Mouse (Mus musculus) liver, adult 2 months (tissue): Measurements from ENCODE around the gene Ano2. TPM values are rescaled to one million over a fixed set of nuclear protein-coding genes. Genes with fewer than 3 reads are reported as not detected.
A peak's percentile ranks its signal among the peaks of the same experiment; 100 is the strongest.

Experiments used
- DNase-seq: peaks from one replicate; pipeline ENCODE4 v3.0.0-alpha.2; 2011; ENCODE audit warnings: low read depth, low spot score; ENCODE audit errors: extremely low read depth
- H3K27ac ChIP-seq: fragments of 200-500 bp; replicated peaks from 2 replicates; pipeline ENCODE4 v1.5.1; 2012; ENCODE audit warnings: low read depth, mild to moderate bottlenecking, control low read depth, inconsistent platforms, low read length; ENCODE audit not compliant: insufficient read depth
- H3K27me3 ChIP-seq: fragments of 200-500 bp; 2 replicates; pipeline ENCODE4 v1.6.1; 2012; ENCODE audit warnings: mild to moderate bottlenecking, moderate library complexity, low read length, inconsistent platforms; ENCODE audit not compliant: control insufficient read depth, insufficient read depth
- H3K36me3 ChIP-seq: fragments of 200-500 bp; 2 replicates; pipeline ENCODE4 v1.6.1; 2012; ENCODE audit warnings: low read length, inconsistent platforms; ENCODE audit not compliant: control insufficient read depth, insufficient read depth
- H3K4me1 ChIP-seq: fragments of 200-500 bp; 2 replicates; pipeline ENCODE4 v1.6.1; 2011; ENCODE audit warnings: low read length; ENCODE audit not compliant: control insufficient read depth, insufficient read depth
- H3K4me3 ChIP-seq: fragments of 200-500 bp; 2 replicates; pipeline ENCODE4 v1.5.1; 2011; ENCODE audit warnings: low read depth, mild to moderate bottlenecking, control low read depth, low read length, moderate library complexity; ENCODE audit not compliant: insufficient read depth
- H3K79me2 ChIP-seq: fragments of 200-500 bp; 2 replicates; pipeline ENCODE4 v1.6.1; 2012; ENCODE audit warnings: inconsistent platforms, mild to moderate bottlenecking, low read length, moderate library complexity; ENCODE audit not compliant: control insufficient read depth, insufficient read depth
- H3K9ac ChIP-seq: fragments of 200-500 bp; 2 replicates; pipeline ENCODE4 v1.6.1; 2012; ENCODE audit warnings: low read depth, mild to moderate bottlenecking, control low read depth, inconsistent platforms, low read length
- CTCF ChIP-seq: fragments of 200-500 bp; IDR thresholded peaks from 2 replicates; pipeline ENCODE4 v1.5.1; 2011; ENCODE audit warnings: low read depth, low read length, control low read depth
- POLR2A ChIP-seq: fragments of 200-500 bp; IDR thresholded peaks from 2 replicates; pipeline ENCODE4 v1.6.1; 2011; ENCODE audit warnings: low read length, control low read depth; ENCODE audit not compliant: insufficient read depth; ENCODE audit errors: extremely low read depth
- WGBS: fragments of 180-500 bp; shearing (Covaris S2); methylation state at CpG from one replicate; pipeline ENCODE4 v1.1.7; 2018; 5-methylcytosine and 5-hydroxymethylcytosine counted together
- polyA plus RNA-seq: library from polyadenylated mRNA; depleted of rRNA; stranded (reverse); fragments of >200 nt; gene quantifications from 2 replicates; pipeline ENCODE4 v1.2.3, GENCODE M21; 2012
- total RNA-seq: library from RNA; depleted of rRNA; stranded (reverse); fragments of >200 nt; gene quantifications from 2 replicates; pipeline ENCODE4 v1.2.3, GENCODE M21; 2014

Gene Ano2
- total and polyA plus RNA-seq, 2 experiments: 0.09 TPM; not detected in 1

- Histone ChIP-seq H3K4me3 (no peak overlapping the region), H3K4me1 (no peaks in the 10 kb centered on the region), H3K27ac (no peak overlapping the region), H3K36me3 (no peaks in the 10 kb centered on the region), H3K79me2 (no peaks in the 10 kb centered on the region), H3K9ac (no peak overlapping the region), H3K27me3 (no peaks in the 10 kb centered on the region)
- 78% methylated on average over 1 of the region's 1 CpGs for whole genome bisulfite sequencing
- TF ChIP-seq CTCF (no peak), POLR2A (no peak)
- no peak for DNase-seq
These were observed 328.2 kb downstream of the Ano2 start for GRCm38 (mm10) chr6:126018411-126018810.

GRCm38 (mm10) chr6:126033693-126034402, 343.6 kb downstream of the Ano2 start:
- no peak overlapping the region for H3K4me3 ChIP-seq
- peak; percentile 97 for DNase-seq
- H3K9ac ChIP-seq: peak overlapping the region; percentile 45; the same call in 1 of the 2 replicates
- WGBS: 34% methylated on average over 8 of the region's 8 CpGs
- no peaks in the 10 kb centered on the region for H3K36me3 ChIP-seq
- H3K27ac ChIP-seq: peak overlapping the region; percentile 92
- no peaks in the 10 kb centered on the region for H3K27me3 ChIP-seq
- TF ChIP-seq CTCF: no peak
- no peak for TF ChIP-seq POLR2A
- peaks cover 16% of the 10 kb centered on the region for H3K4me1 ChIP-seq
- H3K79me2 ChIP-seq: no peaks in the 10 kb centered on the region

GRCm38 (mm10) chr6:126034403-126034724, 344.1 kb downstream of the Ano2 start:
- H3K79me2 ChIP-seq: no peaks in the 10 kb centered on the region
- H3K27ac ChIP-seq: peak overlapping the region; percentile 92; the same call in 1 of the 2 replicates
- H3K36me3 ChIP-seq: no peaks in the 10 kb centered on the region
- TF ChIP-seq POLR2A (no peak), CTCF (no peak)
- no peak for DNase-seq
- 75% methylated on average over 2 of the region's 2 CpGs for WGBS
- peaks cover 16% of the 10 kb centered on the region for H3K4me1 ChIP-seq
- H3K27me3 ChIP-seq: no peaks in the 10 kb centered on the region
- H3K9ac ChIP-seq: no peak overlapping the region; the same call in 1 of the 2 replicates
- H3K4me3 ChIP-seq: no peak overlapping the region

GRCm38 (mm10) chr6:126034728-126035127, 344.5 kb downstream of the Ano2 start:
- 89% methylated on average over 7 of the region's 7 CpGs for WGBS
- Histone ChIP-seq H3K4me3 (no peak overlapping the region), H3K79me2 (no peaks in the 10 kb centered on the region), H3K9ac (no peak overlapping the region), H3K27me3 (no peaks in the 10 kb centered on the region), H3K27ac (no peak overlapping the region), H3K36me3 (no peaks in the 10 kb centered on the region), H3K4me1 (peaks cover 16% of the 10 kb centered on the region)
- DNase-seq: no peak
- no peak for TF ChIP-seq CTCF
- TF ChIP-seq POLR2A: no peak

GRCm38 (mm10) chr6:126035621-126036020, 345.4 kb downstream of the Ano2 start:
- no peaks in the 10 kb centered on the region for H3K36me3 ChIP-seq
- H3K4me1 ChIP-seq: peaks cover 16% of the 10 kb centered on the region
- TF ChIP-seq CTCF: no peak
- H3K9ac ChIP-seq: no peak overlapping the region
- peak; percentile 59 for DNase-seq
- no peak overlapping the region for H3K4me3 ChIP-seq
- no peaks in the 10 kb centered on the region for H3K27me3 ChIP-seq
- H3K27ac ChIP-seq: no peak overlapping the region; the same call in 1 of the 2 replicates
- no peaks in the 10 kb centered on the region for H3K79me2 ChIP-seq
- WGBS: 55% methylated on average over 2 of the region's 2 CpGs

GRCm38 (mm10) chr6:126045931-126046330, 355.7 kb downstream of the Ano2 start:
- Histone ChIP-seq H3K4me3 (no peak overlapping the region), H3K27ac (no peak overlapping the region), H3K79me2 (no peaks in the 10 kb centered on the region), H3K27me3 (no peaks in the 10 kb centered on the region), H3K36me3 (no peaks in the 10 kb centered on the region), H3K4me1 (no peaks in the 10 kb centered on the region), H3K9ac (no peak overlapping the region)
- TF ChIP-seq POLR2A: no peak
- TF ChIP-seq CTCF: peak; percentile 58
- no peak for DNase-seq
- 53% methylated on average over 4 of the region's 4 CpGs for WGBS
